Mouse (Mus musculus) CH12.LX (cell line): ENCODE measurements around the gene Sf3b2. TPM values are rescaled to one million over a fixed set of nuclear protein-coding genes. Genes with fewer than 3 reads are reported as not detected.

ENCODE experiments used
- DNase-seq: peaks from one replicate; pipeline ENCODE4 v3.0.0-alpha.2; 2013; ENCODE audit errors: extremely low read depth
- H3K27ac ChIP-seq: 2 replicates; pipeline ENCODE4 v1.5.1; 2012; ENCODE audit warnings: low read depth, mild to moderate bottlenecking, control low read depth, moderate library complexity; ENCODE audit not compliant: insufficient read depth
- H3K27me3 ChIP-seq: replicated peaks from 2 replicates; pipeline ENCODE3; 2012; ENCODE audit warnings: inconsistent platforms
- H3K36me3 ChIP-seq, 2 experiments: replicated peaks in 1 of 2; 2 replicates each; pipeline versions ENCODE3 to v1.6.1; 2012; ENCODE audit warnings: inconsistent platforms in 1 of 2, low read length in 1 of 2, mild to moderate bottlenecking in 1 of 2, mixed read lengths in 1 of 2, moderate library complexity in 1 of 2; ENCODE audit not compliant: control insufficient read depth in 1 of 2, insufficient read depth in 1 of 2
- H3K4me1 ChIP-seq, 2 experiments: 2 replicates each; pipeline ENCODE4 v1.6.1; 2012; ENCODE audit warnings: inconsistent platforms in 1 of 2, moderate library complexity in 1 of 2; ENCODE audit not compliant: insufficient read depth in 2 of 2, control insufficient read depth in 1 of 2
- H3K4me2 ChIP-seq: 2 replicates; pipeline ENCODE4 v1.6.1; 2012; ENCODE audit warnings: low read depth, mild to moderate bottlenecking, control low read depth; ENCODE audit not compliant: poor library complexity, insufficient read depth, severe bottlenecking
- H3K4me3 ChIP-seq, 3 experiments: fragments of 150-350 bp in 1 of 3; sonication (generic) in 1 of 3; replicated peaks in 1 of 3; 2 replicates each; pipeline versions ENCODE3 to v1.5.1; 2011 to 2012; ENCODE audit warnings: low read depth in 2 of 3, low read length in 2 of 3, mild to moderate bottlenecking in 2 of 3, moderate library complexity in 2 of 3, control low read depth in 1 of 3, improper control_type of control experiment in 1 of 3, inconsistent platforms in 1 of 3, mixed read lengths in 1 of 3; ENCODE audit not compliant: poor library complexity in 1 of 3
- H3K79me2 ChIP-seq: replicated peaks from 2 replicates; pipeline ENCODE4 v1.6.1; 2012; ENCODE audit warnings: mild to moderate bottlenecking, moderate library complexity; ENCODE audit not compliant: control insufficient read depth, poor library complexity, insufficient read depth, severe bottlenecking; ENCODE audit errors: extremely low read depth
- H3K9ac ChIP-seq: 2 replicates; pipeline ENCODE4 v1.6.1; 2012; ENCODE audit warnings: low read depth, mild to moderate bottlenecking, control low read depth, moderate library complexity; ENCODE audit not compliant: insufficient read depth
- H3K9me3 ChIP-seq: replicated peaks from 2 replicates; pipeline ENCODE3; 2012; ENCODE audit warnings: low read length, inconsistent platforms, mixed read lengths
- BHLHE40 ChIP-seq: IDR thresholded peaks from 2 replicates; pipeline ENCODE4 v1.6.1; 2011; ENCODE audit warnings: mild to moderate bottlenecking, low read depth, low read length, improper control_type of control experiment
- CHD2 ChIP-seq: IDR thresholded peaks from 2 replicates; pipeline ENCODE4 v1.6.1; 2011; ENCODE audit warnings: low read length, improper control_type of control experiment
- CTCF ChIP-seq, 2 experiments: IDR thresholded peaks in 1 of 2; conservative IDR thresholded peaks in 1 of 2; 2 replicates each; pipeline ENCODE4 v1.5.1; 2011 to 2012; ENCODE audit warnings: low read depth in 2 of 2, low read length in 2 of 2, improper control_type of control experiment in 1 of 2, inconsistent platforms in 1 of 2, mild to moderate bottlenecking in 1 of 2, moderate library complexity in 1 of 2
- ELF1 ChIP-seq: IDR thresholded peaks from 2 replicates; pipeline ENCODE4 v1.6.1; 2014; ENCODE audit warnings: low read depth, mild to moderate bottlenecking, inconsistent platforms, low read length, improper control_type of control experiment
- HCFC1 ChIP-seq: IDR thresholded peaks from 2 replicates; pipeline ENCODE4 v1.6.1; 2012; ENCODE audit warnings: low read depth, mild to moderate bottlenecking, inconsistent platforms, low read length, improper control_type of control experiment
- IRF4 ChIP-seq: IDR thresholded peaks from 2 replicates; pipeline ENCODE4 v1.6.1; 2014; ENCODE audit warnings: low read depth, mild to moderate bottlenecking, inconsistent platforms, low read length, improper control_type of control experiment
- JUND ChIP-seq: conservative IDR thresholded peaks from 2 replicates; pipeline ENCODE4 v1.6.1; 2011; ENCODE audit warnings: low read depth, low read length, improper control_type of control experiment
- MAFK ChIP-seq: IDR thresholded peaks from 2 replicates; pipeline ENCODE4 v1.6.1; 2011; ENCODE audit warnings: low read length, improper control_type of control experiment; ENCODE audit not compliant: insufficient replicate concordance
- MAX ChIP-seq: IDR thresholded peaks from 2 replicates; pipeline ENCODE4 v1.6.1; 2011; ENCODE audit warnings: low read length, improper control_type of control experiment
- MAZ ChIP-seq: IDR thresholded peaks from 2 replicates; pipeline ENCODE4 v1.6.1; 2012; ENCODE audit warnings: low read depth, mild to moderate bottlenecking, inconsistent platforms, low read length, improper control_type of control experiment, moderate library complexity
- MYC ChIP-seq: IDR thresholded peaks from 2 replicates; pipeline ENCODE4 v1.6.1; 2011; ENCODE audit warnings: low read depth, mild to moderate bottlenecking, improper control_type of control experiment, low read length
- NELFE ChIP-seq: IDR thresholded peaks from 2 replicates; pipeline ENCODE4 v1.6.1; 2011; ENCODE audit warnings: low read depth, low read length, improper control_type of control experiment
- NRF1 ChIP-seq: IDR thresholded peaks from 2 replicates; pipeline ENCODE4 v1.6.1; 2014; ENCODE audit warnings: low read depth, mild to moderate bottlenecking, inconsistent platforms, low read length, improper control_type of control experiment, moderate library complexity
- POLR2AphosphoS2 ChIP-seq: IDR thresholded peaks from 2 replicates; pipeline ENCODE4 v1.6.1; 2011; ENCODE audit warnings: low read depth, low read length, improper control_type of control experiment
- RAD21 ChIP-seq: IDR thresholded peaks from 2 replicates; pipeline ENCODE4 v1.6.1; 2011; ENCODE audit warnings: low read depth, mild to moderate bottlenecking, low read length, improper control_type of control experiment, moderate library complexity
- RCOR1 ChIP-seq: conservative IDR thresholded peaks from 2 replicates; pipeline ENCODE4 v1.6.1; 2012; ENCODE audit warnings: low read depth, mild to moderate bottlenecking, inconsistent platforms, low read length, improper control_type of control experiment
- SIN3A ChIP-seq: IDR thresholded peaks from 2 replicates; pipeline ENCODE4 v1.6.1; 2012; ENCODE audit warnings: low read length, improper control_type of control experiment, inconsistent platforms
- USF1 ChIP-seq: IDR thresholded peaks from 2 replicates; pipeline ENCODE4 v1.6.1; 2014; ENCODE audit warnings: low read depth, mild to moderate bottlenecking, inconsistent platforms, low read length, improper control_type of control experiment
- USF2 ChIP-seq: conservative IDR thresholded peaks from 2 replicates; pipeline ENCODE4 v1.6.1; 2011; ENCODE audit warnings: low read depth, low read length, improper control_type of control experiment
- ZKSCAN1 ChIP-seq: IDR thresholded peaks from 2 replicates; pipeline ENCODE4 v1.6.1; 2012; ENCODE audit warnings: low read depth, inconsistent platforms, low read length, improper control_type of control experiment, borderline replicate concordance
- ZMIZ1 ChIP-seq: IDR thresholded peaks from 2 replicates; pipeline ENCODE4 v1.6.1; 2012; ENCODE audit warnings: low read depth, mild to moderate bottlenecking, inconsistent platforms, low read length, improper control_type of control experiment
- dilution Hi-C: fragments of 300-500 bp; cut with MboI; formaldehyde crosslinking; loops from 2 replicates; pipeline ENCODE4 v1.14.3; 2020; ENCODE audit warnings: low sequenced_read_pairs; ENCODE audit not compliant: extremely low pct_unique_long_range_greater_than_20kb, extremely low pct_ligation_motif_present
- in situ Hi-C: fragments of 300-500 bp; cut with MboI; formaldehyde crosslinking; loops from 3 replicates; pipeline ENCODE4 v1.14.3; 2019; ENCODE audit warnings: low sequenced_read_pairs, low pct_ligation_motif_present, low pct_unique_long_range_greater_than_20kb, mixed read lengths
- polyA plus RNA-seq: library from polyadenylated mRNA; unstranded; fragments of >175 nt; gene quantifications from 2 replicates; pipeline ENCODE4 v1.2.1, GENCODE M21; 2012; ENCODE audit warnings: low read depth; ENCODE audit not compliant: insufficient read length
- total RNA-seq, 2 experiments: library from RNA; depleted of rRNA; stranded (reverse); fragments of 300-350 nt in 1 of 2; fragments of >200 nt in 1 of 2; gene quantifications; 2 replicates each; pipeline ENCODE4 v1.2.3; 2012 to 2014

The Sf3b2 gene
- total and polyA plus RNA-seq, 3 experiments = 161 to 238 (median 191) TPM

- dilution Hi-C loops (no loop called here), in situ Hi-C loops (loop anchor here (10.0 kb wide), 1 partner anchor 63 kb away; no protein-coding TSS in a partner anchor)
- no peak overlapping the region for H3K9ac ChIP-seq
- peaks cover 41% of the 10 kb centered on the region for H3K79me2 ChIP-seq
- H3K36me3 ChIP-seq = peaks cover 0 to 9% of the 10 kb centered on the region in 2 experiments
- no peak overlapping the region for H3K27ac ChIP-seq
- no peak for DNase-seq
- TF ChIP-seq CTCF (conservative IDR thresholded peaks at IDR 0.05 in 1 of 2, IDR thresholded peaks at IDR 0.05 in 1 of 2; ENCODE audit: low read depth in 2 of 2, low read length in 2 of 2) (no peak), MAZ (no peak), JUND (no peak), ZKSCAN1 (no peak), USF1 (no peak), POLR2AphosphoS2 (no peak), MAFK (no peak), BHLHE40 (no peak), RCOR1 (no peak), MAX (no peak), MYC (no peak), USF2 (no peak)
- H3K27me3 ChIP-seq = no peaks in the 10 kb centered on the region
- peaks cover 9 to 43% of the 10 kb centered on the region in 2 experiments; a peak in 3 of 4 replicates for H3K4me1 ChIP-seq
- no peaks in the 10 kb centered on the region for H3K9me3 ChIP-seq
- no peak overlapping the region for H3K4me2 ChIP-seq
- H3K4me3 ChIP-seq = no peak overlapping the region
Observed at GRCm38 (mm10) chr19:5268017-5268416, 27.2 kb downstream of the Sf3b2 start.

DNA sequence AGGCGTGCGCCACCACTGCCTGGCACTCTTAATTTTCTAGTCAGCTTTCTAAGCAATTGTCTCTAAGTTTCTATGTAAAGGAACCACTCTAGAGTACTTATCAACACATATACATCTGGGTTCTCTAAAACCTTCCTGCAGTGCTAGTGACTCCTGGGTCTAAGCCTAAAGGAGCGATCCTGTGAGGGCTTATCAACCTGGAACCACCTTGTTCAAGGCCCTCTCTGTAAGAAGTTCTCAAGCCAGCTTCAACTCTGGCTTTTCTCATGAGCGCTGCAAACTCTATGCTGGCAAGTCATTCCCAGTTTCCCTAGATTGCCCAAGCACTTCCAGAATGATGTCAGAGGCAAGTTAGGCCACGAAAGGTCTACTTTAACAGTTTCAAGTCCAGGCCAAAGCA is 28.2 kb downstream of the Sf3b2 start:
- H3K4me1 ChIP-seq = peaks cover 12 to 46% of the 10 kb centered on the region in 2 experiments; a peak in 3 of 4 replicates
- H3K4me2 ChIP-seq = no peak overlapping the region
- dilution Hi-C loops (no loop called here), in situ Hi-C loops (loop anchor here (10.0 kb wide), 1 partner anchor 62 kb away; no protein-coding TSS in a partner anchor)
- no peaks in the 10 kb centered on the region for H3K9me3 ChIP-seq
- no peak overlapping the region for H3K9ac ChIP-seq
- no peak overlapping the region for H3K4me3 ChIP-seq
- no peak for DNase-seq
- no peak for TF ChIP-seq MYC
- no peak for TF ChIP-seq SIN3A
- TF ChIP-seq NRF1 = no peak
- TF ChIP-seq BHLHE40 = no peak
- TF ChIP-seq RAD21 = no peak
- TF ChIP-seq MAFK = no peak
- no peak for TF ChIP-seq MAX
- TF ChIP-seq ELF1 = no peak
- no peak for TF ChIP-seq CHD2
- TF ChIP-seq USF1 = no peak
- no peak for TF ChIP-seq IRF4
- no peak for TF ChIP-seq ZMIZ1
- TF ChIP-seq HCFC1 = no peak
- no peak for TF ChIP-seq ZKSCAN1
- TF ChIP-seq POLR2AphosphoS2 = no peak
- TF ChIP-seq NELFE = no peak
- peaks cover 35% of the 10 kb centered on the region for H3K79me2 ChIP-seq
- no peaks in the 10 kb centered on the region for H3K27me3 ChIP-seq
- peaks cover 0 to 9% of the 10 kb centered on the region in 2 experiments for H3K36me3 ChIP-seq
- no peak overlapping the region for H3K27ac ChIP-seq
